Mouse (Mus musculus): Measurements from ENCODE around the gene Tmem235.

- TF ChIP-seq POLR2A (IDR thresholded peaks at IDR 0.05; ENCODE audit: extremely low read depth, insufficient read depth, low read length) (no peak), CTCF (IDR thresholded peaks at IDR 0.05; ENCODE audit: extremely low read depth, insufficient read depth, low read length) (no peak)
Observed at GRCm38 (mm10) chr11:117855360-117855759, 5.2 kb upstream of the Tmem235 start.

Data from cortical plate, adult 2 months (tissue).